Mouse (Mus musculus) small intestine, adult 2 months (tissue): ENCODE results near the gene Theg.

Source experiments
- CTCF ChIP-seq: fragments of 200-500 bp; IDR thresholded peaks from 2 replicates; pipeline ENCODE4 v1.5.1; 2012; ENCODE audit warnings: low read depth, mild to moderate bottlenecking, control low read depth, inconsistent platforms, low read length, moderate library complexity, mixed read lengths; ENCODE audit not compliant: insufficient replicate concordance, insufficient read length; ENCODE audit errors: extremely low read depth
- POLR2A ChIP-seq: fragments of 200-500 bp; IDR thresholded peaks from 2 replicates; pipeline ENCODE4 v1.6.1; 2012; ENCODE audit warnings: low read depth, mild to moderate bottlenecking, control low read depth, inconsistent platforms, low read length, moderate library complexity

- TF ChIP-seq CTCF: no peak
- TF ChIP-seq POLR2A: no peak
These were observed 45.0 kb downstream of the Theg start for GRCm38 (mm10) chr10:79542171-79542570.
